Mouse (Mus musculus): ENCODE measurements around the gene Spryd3. TPM values are rescaled to one million over a fixed set of nuclear protein-coding genes. Genes with fewer than 3 reads are reported as not detected.

Gene Spryd3
- polyA plus RNA-seq, 1 experiment: 152 TPM

- H3K27ac ChIP-seq (ENCODE audit: insufficient read depth, low read length): no peak overlapping the region
- H3K4me1 ChIP-seq (ENCODE audit: control insufficient read depth, insufficient read depth, low read length): no peaks in the 10 kb centered on the region
- TF ChIP-seq CTCF (IDR thresholded peaks at IDR 0.05; ENCODE audit: extremely low read depth, insufficient read depth, low read length) (no peak), POLR2A (IDR thresholded peaks at IDR 0.05; ENCODE audit: extremely low read depth, insufficient read depth, low read length) (no peak)
- peak overlapping the region; percentile 97 for H3K4me3 ChIP-seq (ENCODE audit: insufficient read depth, low read length)
These were observed 409 bp downstream of the Spryd3 start for GRCm38 (mm10) chr15:102135522-102136128.

GRCm38 (mm10) chr15:102134709-102135108, 1.3 kb downstream of the Spryd3 start:
- no peaks in the 10 kb centered on the region for H3K4me1 ChIP-seq (ENCODE audit: control insufficient read depth, insufficient read depth, low read length)
- peak overlapping the region; percentile 97; the same call in 1 of the 2 replicates for H3K4me3 ChIP-seq (ENCODE audit: insufficient read depth, low read length)
- TF ChIP-seq CTCF (IDR thresholded peaks at IDR 0.05; ENCODE audit: extremely low read depth, insufficient read depth, low read length): no peak
- no peak for TF ChIP-seq POLR2A (IDR thresholded peaks at IDR 0.05; ENCODE audit: extremely low read depth, insufficient read depth, low read length)
- no peak overlapping the region for H3K27ac ChIP-seq (ENCODE audit: insufficient read depth, low read length)

GRCm38 (mm10) chr15:102133314-102133713, 2.7 kb downstream of the Spryd3 start:
- H3K4me1 ChIP-seq (ENCODE audit: control insufficient read depth, insufficient read depth, low read length): no peaks in the 10 kb centered on the region
- no peak overlapping the region for H3K4me3 ChIP-seq (ENCODE audit: insufficient read depth, low read length)
- H3K27ac ChIP-seq (ENCODE audit: insufficient read depth, low read length): no peak overlapping the region
- TF ChIP-seq POLR2A (IDR thresholded peaks at IDR 0.05; ENCODE audit: extremely low read depth, insufficient read depth, low read length): no peak
- no peak for TF ChIP-seq CTCF (IDR thresholded peaks at IDR 0.05; ENCODE audit: extremely low read depth, insufficient read depth, low read length)

GRCm38 (mm10) chr15:102126303-102126702, 9.7 kb downstream of the Spryd3 start:
- no peak overlapping the region for H3K4me3 ChIP-seq (ENCODE audit: insufficient read depth, low read length)
- no peaks in the 10 kb centered on the region for H3K4me1 ChIP-seq (ENCODE audit: control insufficient read depth, insufficient read depth, low read length)
- TF ChIP-seq CTCF (IDR thresholded peaks at IDR 0.05; ENCODE audit: extremely low read depth, insufficient read depth, low read length) (no peak), POLR2A (IDR thresholded peaks at IDR 0.05; ENCODE audit: extremely low read depth, insufficient read depth, low read length) (no peak)
- no peak overlapping the region for H3K27ac ChIP-seq (ENCODE audit: insufficient read depth, low read length)

GRCm38 (mm10) chr15:102120530-102120929, 15.5 kb downstream of the Spryd3 start:
- Histone ChIP-seq H3K4me3 (ENCODE audit: insufficient read depth, low read length) (no peak overlapping the region), H3K4me1 (ENCODE audit: control insufficient read depth, insufficient read depth, low read length) (no peaks in the 10 kb centered on the region), H3K27ac (ENCODE audit: insufficient read depth, low read length) (no peak overlapping the region)
- TF ChIP-seq POLR2A (IDR thresholded peaks at IDR 0.05; ENCODE audit: extremely low read depth, insufficient read depth, low read length) (no peak), CTCF (IDR thresholded peaks at IDR 0.05; ENCODE audit: extremely low read depth, insufficient read depth, low read length) (no peak)

- Histone ChIP-seq H3K4me3 (ENCODE audit: insufficient read depth, low read length) (no peak overlapping the region), H3K4me1 (ENCODE audit: control insufficient read depth, insufficient read depth, low read length) (no peaks in the 10 kb centered on the region), H3K27ac (ENCODE audit: insufficient read depth, low read length) (no peak overlapping the region)
- TF ChIP-seq POLR2A (IDR thresholded peaks at IDR 0.05; ENCODE audit: extremely low read depth, insufficient read depth, low read length) (no peak), CTCF (IDR thresholded peaks at IDR 0.05; ENCODE audit: extremely low read depth, insufficient read depth, low read length) (no peak)
These were observed 16.2 kb downstream of the Spryd3 start for GRCm38 (mm10) chr15:102119831-102120170.

- Histone ChIP-seq H3K4me1 (ENCODE audit: control insufficient read depth, insufficient read depth, low read length) (no peaks in the 10 kb centered on the region), H3K27ac (ENCODE audit: insufficient read depth, low read length) (no peak overlapping the region), H3K4me3 (ENCODE audit: insufficient read depth, low read length) (no peak overlapping the region)
- TF ChIP-seq POLR2A (IDR thresholded peaks at IDR 0.05; ENCODE audit: extremely low read depth, insufficient read depth, low read length): no peak
- no peak for TF ChIP-seq CTCF (IDR thresholded peaks at IDR 0.05; ENCODE audit: extremely low read depth, insufficient read depth, low read length)
These were observed 16.8 kb downstream of the Spryd3 start for GRCm38 (mm10) chr15:102119121-102119830.

GRCm38 (mm10) chr15:102118591-102118990, 17.4 kb downstream of the Spryd3 start:
- no peak for TF ChIP-seq POLR2A (IDR thresholded peaks at IDR 0.05; ENCODE audit: extremely low read depth, insufficient read depth, low read length)
- no peak for TF ChIP-seq CTCF (IDR thresholded peaks at IDR 0.05; ENCODE audit: extremely low read depth, insufficient read depth, low read length)
- no peak overlapping the region for H3K27ac ChIP-seq (ENCODE audit: insufficient read depth, low read length)
- no peaks in the 10 kb centered on the region for H3K4me1 ChIP-seq (ENCODE audit: control insufficient read depth, insufficient read depth, low read length)

GRCm38 (mm10) chr15:102117461-102118443, 18.3 kb downstream of the Spryd3 start:
- H3K4me1 ChIP-seq (ENCODE audit: control insufficient read depth, insufficient read depth, low read length): no peaks in the 10 kb centered on the region
- TF ChIP-seq CTCF (IDR thresholded peaks at IDR 0.05; ENCODE audit: extremely low read depth, insufficient read depth, low read length) (peak; percentile 35), POLR2A (IDR thresholded peaks at IDR 0.05; ENCODE audit: extremely low read depth, insufficient read depth, low read length) (no peak)
- H3K27ac ChIP-seq (ENCODE audit: insufficient read depth, low read length): no peak overlapping the region
- H3K4me3 ChIP-seq (ENCODE audit: insufficient read depth, low read length): no peak overlapping the region

More at GRCm38 (mm10) chr15:102118591-102118990, 17.4 kb downstream of the Spryd3 start:
- no peak overlapping the region for H3K4me3 ChIP-seq (ENCODE audit: insufficient read depth, low read length)

Data from cortical plate, adult 2 months (tissue).